Mouse (Mus musculus) hindbrain, embryonic 11.5 days (tissue): ENCODE results near the gene Gm9887. TPM values are rescaled to one million over a fixed set of nuclear protein-coding genes. Genes with fewer than 3 reads are reported as not detected.
"Not testable (repeated sequence)": the region's sequence is repeated elsewhere in the genome, so short reads cannot be mapped to it uniquely, and the experiment has no call there.

Source experiments
- ATAC-seq: fragments of 200-750 bp; cut with Nextera tagmentation; 2 replicates; pipeline ENCODE4 v1.8.0; 2017; ENCODE audit warnings: mild to moderate bottlenecking, moderate TSS enrichment, moderate library complexity; ENCODE audit not compliant: low FRiP score
- DNase-seq: peaks from one replicate; pipeline ENCODE4 v3.0.0-alpha.2; 2015; ENCODE audit warnings: low spot score
- H3K27ac ChIP-seq: fragments of 300-500 bp; sonication (generic); 2 replicates; pipeline ENCODE4 v1.5.1; 2014; ENCODE audit warnings: mild to moderate bottlenecking, low read depth, low read length
- H3K27me3 ChIP-seq: fragments of 300-500 bp; sonication (generic); 2 replicates; pipeline ENCODE4 v1.6.1; 2014; ENCODE audit warnings: mild to moderate bottlenecking, low read length, moderate library complexity, mixed read lengths; ENCODE audit not compliant: control insufficient read depth, insufficient read depth
- H3K36me3 ChIP-seq: fragments of 300-500 bp; sonication (generic); 2 replicates; pipeline ENCODE4 v1.6.1; 2014; ENCODE audit warnings: mild to moderate bottlenecking, low read length, moderate library complexity, mixed read lengths; ENCODE audit not compliant: control insufficient read depth, insufficient read depth
- H3K4me1 ChIP-seq: fragments of 300-500 bp; sonication (generic); replicated peaks from 2 replicates; pipeline ENCODE4 v1.6.1; 2014; ENCODE audit warnings: low read length, mixed read lengths; ENCODE audit not compliant: control insufficient read depth, insufficient read depth
- H3K4me2 ChIP-seq: fragments of 300-500 bp; sonication (generic); replicated peaks from 2 replicates; pipeline ENCODE4 v1.6.1; 2014; ENCODE audit warnings: mild to moderate bottlenecking, low read depth, low read length
- H3K4me3 ChIP-seq: fragments of 300-500 bp; sonication (generic); 2 replicates; pipeline ENCODE4 v1.5.1; 2014; ENCODE audit warnings: low read depth, low read length
- H3K9ac ChIP-seq: fragments of 300-500 bp; sonication (generic); 2 replicates; pipeline ENCODE4 v1.6.1; 2014; ENCODE audit warnings: low read depth, low read length
- H3K9me3 ChIP-seq: fragments of 300-500 bp; sonication (generic); 2 replicates; pipeline ENCODE4 v1.6.1; 2016; ENCODE audit warnings: low read length; ENCODE audit not compliant: control insufficient read depth
- WGBS: fragments of 180-500 bp; shearing (Covaris S2); extraction: QIAGEN DNeasy Blood & Tissue Kit; methylation state at CpG from one replicate; pipeline ENCODE4 v1.1.7; 2014; 5-methylcytosine and 5-hydroxymethylcytosine counted together
- polyA plus RNA-seq: library from polyadenylated mRNA; unstranded; fragments of >200 nt; fragmentation: Nextera tagmentation; extraction: Ambion mirVana; gene quantifications from 2 replicates; pipeline ENCODE4 v1.2.1, GENCODE M21; 2014

Gm9887 gene
- polyA plus RNA-seq, 1 experiment from 2014 or later = 1.3 TPM

DNA sequence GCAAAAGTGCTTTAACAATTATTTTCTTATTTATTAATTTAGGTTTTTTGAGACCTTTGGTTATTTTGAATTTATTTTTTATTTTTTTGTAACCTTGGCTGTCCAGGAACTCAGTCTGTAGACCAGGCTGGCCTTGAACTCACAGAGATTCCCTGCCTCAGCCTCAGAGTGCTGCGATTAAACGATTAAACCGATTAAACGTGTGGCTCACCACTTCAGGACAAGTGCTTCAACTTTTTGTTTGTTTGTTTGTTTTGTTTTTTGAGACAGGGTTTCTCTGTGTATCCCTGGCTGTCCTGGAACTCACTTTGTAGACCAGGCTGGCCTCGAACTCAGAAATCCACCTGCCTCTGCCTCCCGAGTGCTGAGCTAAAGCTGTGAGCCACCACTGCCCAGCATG, 5.4 kb upstream of the Gm9887 start:
- DNase-seq, H3K4me3 ChIP-seq, H3K27me3 ChIP-seq, H3K27ac ChIP-seq, H3K4me1 ChIP-seq, H3K9me3 ChIP-seq, H3K4me2 ChIP-seq, H3K36me3 ChIP-seq, ATAC-seq, H3K9ac ChIP-seq: not testable (repeated sequence)
- WGBS = 95% methylated on average over 6 of the region's 6 CpGs

DNA sequence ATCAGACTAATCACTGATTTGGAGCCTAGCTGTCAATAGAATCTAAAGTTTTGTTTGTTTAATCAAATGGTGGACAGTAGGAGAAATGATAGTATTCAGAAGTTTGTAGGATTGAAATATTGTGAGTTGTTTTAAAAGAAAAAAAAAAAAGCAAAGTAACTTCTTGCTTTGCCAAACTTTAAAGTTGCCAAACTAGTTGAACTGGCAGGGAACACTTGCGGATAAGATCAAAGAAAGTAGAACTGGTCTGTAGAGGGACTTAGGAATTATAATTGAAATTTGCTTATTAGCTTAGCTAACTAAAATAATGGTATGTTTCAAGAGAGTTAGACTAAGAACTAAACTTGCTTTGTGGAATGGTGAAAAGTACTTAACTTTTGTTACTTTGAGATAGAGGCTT, 4.9 kb upstream of the Gm9887 start:
- ATAC-seq (no peak), DNase-seq (no peak)
- no peaks in the 10 kb centered on the region for H3K4me1 ChIP-seq
- no peaks in the 10 kb centered on the region for H3K36me3 ChIP-seq
- H3K9me3 ChIP-seq = no peaks in the 10 kb centered on the region
- H3K4me3 ChIP-seq = no peak overlapping the region
- H3K27ac ChIP-seq = no peak overlapping the region
- 98% methylated on average over 1 of the region's 1 CpGs for WGBS
- no peak overlapping the region for H3K9ac ChIP-seq
- no peak overlapping the region for H3K4me2 ChIP-seq
- H3K27me3 ChIP-seq = no peaks in the 10 kb centered on the region

DNA sequence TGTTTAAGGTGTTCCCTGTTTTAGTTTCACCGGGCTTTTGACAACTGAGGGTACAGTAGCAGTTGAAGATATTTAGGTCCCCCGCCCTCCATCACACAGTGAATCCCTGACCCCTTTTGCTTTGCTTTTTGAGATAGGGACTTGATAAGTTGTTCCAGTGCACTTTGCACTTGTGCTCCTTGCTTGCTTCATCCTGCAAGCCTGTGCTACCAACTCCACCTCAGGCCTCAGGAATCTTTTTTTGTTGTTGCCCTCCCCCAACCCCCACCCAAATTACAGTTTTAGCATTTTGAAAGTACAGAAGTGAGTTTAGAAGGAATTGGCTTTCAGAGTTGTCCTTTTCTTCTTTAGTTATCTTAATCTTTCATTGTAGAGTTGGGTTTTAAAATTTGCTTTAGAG, 3.9 kb upstream of the Gm9887 start:
- 92% methylated on average over 2 of the region's 2 CpGs for WGBS
- Histone ChIP-seq H3K9ac (no peak overlapping the region), H3K27ac (no peak overlapping the region), H3K4me3 (no peak overlapping the region), H3K4me2 (no peak overlapping the region), H3K27me3 (no peaks in the 10 kb centered on the region), H3K9me3 (no peaks in the 10 kb centered on the region), H3K36me3 (no peaks in the 10 kb centered on the region), H3K4me1 (no peaks in the 10 kb centered on the region)
- ATAC-seq (no peak), DNase-seq (no peak)

- Histone ChIP-seq H3K36me3 (no peaks in the 10 kb centered on the region), H3K9me3 (no peaks in the 10 kb centered on the region), H3K4me1 (no peaks in the 10 kb centered on the region), H3K27ac (no peak overlapping the region), H3K27me3 (no peaks in the 10 kb centered on the region), H3K4me3 (peak overlapping the region; percentile 99), H3K9ac (no peak overlapping the region), H3K4me2 (peak overlapping the region; percentile 84)
- 52% methylated on average over 11 of the region's 11 CpGs for WGBS
- DNase-seq (no peak), ATAC-seq (no peak)
These were observed 1.9 kb upstream of the Gm9887 start for GRCm38 (mm10) chr12:69373850-69374766.

DNA sequence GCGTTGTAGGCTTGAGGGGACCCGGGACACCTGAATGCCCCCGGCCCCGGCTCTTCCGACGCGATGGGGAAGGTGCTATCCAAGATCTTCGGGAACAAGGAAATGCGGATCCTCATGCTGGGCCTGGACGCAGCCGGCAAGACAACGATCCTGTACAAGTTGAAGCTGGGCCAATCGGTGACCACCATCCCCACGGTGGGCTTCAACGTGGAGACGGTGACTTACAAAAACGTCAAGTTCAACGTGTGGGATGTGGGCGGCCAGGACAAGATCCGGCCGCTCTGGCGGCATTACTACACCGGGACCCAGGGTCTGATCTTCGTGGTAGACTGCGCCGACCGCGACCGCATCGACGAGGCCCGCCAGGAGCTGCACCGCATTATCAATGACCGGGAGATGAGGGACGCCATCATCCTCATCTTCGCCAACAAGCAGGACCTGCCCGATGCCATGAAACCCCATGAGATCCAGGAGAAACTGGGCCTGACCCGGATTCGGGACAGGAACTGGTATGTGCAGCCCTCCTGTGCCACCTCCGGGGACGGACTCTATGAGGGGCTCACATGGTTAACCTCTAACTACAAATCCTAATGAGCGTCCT, 573 bp upstream of the Gm9887 start:
- DNase-seq (peak; percentile 53), ATAC-seq (peak; percentile 23)
- H3K4me3 ChIP-seq = peak overlapping the region; percentile 99
- H3K27ac ChIP-seq = peak overlapping the region; percentile 71
- no peaks in the 10 kb centered on the region for H3K9me3 ChIP-seq
- H3K4me2 ChIP-seq = peak overlapping the region; percentile 84
- no peaks in the 10 kb centered on the region for H3K36me3 ChIP-seq
- no peaks in the 10 kb centered on the region for H3K4me1 ChIP-seq
- H3K27me3 ChIP-seq = no peaks in the 10 kb centered on the region
- peak overlapping the region; percentile 97 for H3K9ac ChIP-seq
- under 1% methylated on average over 42 of the region's 42 CpGs for WGBS

DNA sequence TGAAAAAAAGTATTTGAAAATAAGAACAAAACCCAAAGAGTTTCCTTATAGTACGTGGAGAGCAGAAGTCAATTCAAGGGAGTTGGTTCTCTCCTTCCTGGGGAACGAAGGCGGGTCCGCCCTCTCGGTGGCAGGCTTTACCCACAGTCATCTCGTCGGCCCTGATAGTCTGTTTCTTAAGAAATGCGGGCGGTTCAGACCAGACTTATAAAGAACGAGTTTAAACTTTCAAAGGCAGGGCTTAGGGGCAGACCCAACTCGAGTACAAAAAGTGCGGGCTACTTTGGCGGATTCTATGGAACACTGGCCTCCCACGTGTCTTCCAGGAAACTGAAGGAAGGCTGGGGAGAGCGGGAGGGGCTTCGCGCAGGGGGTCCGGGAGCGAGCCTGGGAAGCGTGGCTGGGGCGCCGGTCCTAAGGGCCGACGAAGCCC, 821 bp downstream of the Gm9887 start:
- DNase-seq = no peak

DNA sequence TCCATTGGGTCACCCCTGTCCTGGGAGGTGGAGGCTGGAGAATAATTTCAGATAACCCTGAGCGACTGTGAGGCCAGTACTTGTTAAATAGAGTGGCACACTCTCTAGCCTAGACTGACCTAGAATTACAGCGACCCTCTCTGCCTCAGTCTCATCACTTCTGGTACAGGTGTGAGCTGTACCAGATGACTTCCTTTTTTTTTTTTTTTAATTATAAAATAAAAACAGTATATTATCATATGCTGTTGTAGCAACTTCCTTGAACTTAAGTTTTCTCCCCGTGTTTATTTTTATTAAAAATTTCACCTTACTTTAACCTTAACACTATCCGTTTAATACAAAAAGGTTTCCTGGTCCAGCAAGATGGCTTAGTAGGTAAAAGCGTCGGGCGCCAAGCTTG, 1.3 kb downstream of the Gm9887 start:
- DNase-seq (no peak), ATAC-seq (no peak)
- Histone ChIP-seq H3K4me3 (peak overlapping the region; percentile 99), H3K9ac (peak overlapping the region; percentile 56; the same call in 1 of the 2 replicates), H3K9me3 (no peaks in the 10 kb centered on the region), H3K27ac (no peak overlapping the region; the same call in 1 of the 2 replicates), H3K27me3 (no peaks in the 10 kb centered on the region), H3K36me3 (no peaks in the 10 kb centered on the region), H3K4me1 (no peaks in the 10 kb centered on the region), H3K4me2 (peak overlapping the region; percentile 84)
- 19% methylated on average over 7 of the region's 7 CpGs for WGBS

More for the DNA sequence above, 821 bp downstream of the Gm9887 start:
- under 1% methylated on average over 24 of the region's 24 CpGs for WGBS
- peak; percentile 87 for ATAC-seq
- Histone ChIP-seq H3K4me3 (peak overlapping the region; percentile 99), H3K27ac (peak overlapping the region; percentile 71), H3K27me3 (no peaks in the 10 kb centered on the region), H3K9me3 (no peaks in the 10 kb centered on the region), H3K9ac (peak overlapping the region; percentile 56), H3K4me1 (no peaks in the 10 kb centered on the region), H3K4me2 (peak overlapping the region; percentile 84), H3K36me3 (no peaks in the 10 kb centered on the region)

DNA sequence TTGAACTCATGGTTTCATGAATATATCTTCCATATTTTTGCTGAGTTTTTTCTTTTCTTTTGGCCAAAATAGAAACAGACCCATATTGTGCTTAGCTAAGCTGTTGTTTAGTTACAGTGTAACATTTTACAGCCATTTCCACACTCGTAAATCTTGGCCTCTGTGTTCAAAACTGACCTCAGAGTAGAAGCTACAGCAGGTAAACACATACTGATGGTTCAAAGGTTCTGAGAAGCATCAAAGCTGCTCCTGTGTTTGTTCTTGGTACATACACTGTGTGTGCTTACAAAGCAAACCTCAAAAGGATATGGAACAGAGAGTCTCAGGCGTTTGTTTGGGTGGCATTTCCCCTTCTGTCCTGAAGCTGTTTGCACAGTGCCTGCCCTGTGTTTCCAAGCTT, 4.7 kb downstream of the Gm9887 start:
- Histone ChIP-seq H3K9me3 (no peaks in the 10 kb centered on the region), H3K27me3 (no peaks in the 10 kb centered on the region), H3K36me3 (no peaks in the 10 kb centered on the region), H3K4me1 (no peaks in the 10 kb centered on the region), H3K4me2 (no peak overlapping the region), H3K4me3 (no peak overlapping the region), H3K9ac (no peak overlapping the region), H3K27ac (no peak overlapping the region)
- ATAC-seq = no peak
- no peak for DNase-seq
- 74% methylated on average over 2 of the region's 2 CpGs for WGBS

GRCm38 (mm10) chr12:69366424-69366823, 5.8 kb downstream of the Gm9887 start:
- Histone ChIP-seq H3K4me1 (no peaks in the 10 kb centered on the region), H3K4me2 (no peak overlapping the region), H3K4me3 (no peak overlapping the region), H3K9ac (no peak overlapping the region), H3K27ac (no peak overlapping the region), H3K27me3 (no peaks in the 10 kb centered on the region), H3K36me3 (no peaks in the 10 kb centered on the region), H3K9me3 (no peaks in the 10 kb centered on the region)
- ATAC-seq (no peak), DNase-seq (no peak)
